Mouse (Mus musculus) kidney, adult 9 months (tissue): ENCODE measurements at regions not wholly inside any gene's neighbourhood (a gene's known extent, or its start where the extent isn't known, plus 50 kb on each side); places are given as distances from the start of the nearest gene placed in this dataset.

ENCODE experiments used
- DNase-seq: peaks from one replicate; pipeline ENCODE4 v3.0.0; 2022

GRCm38 (mm10) chr12:92601673-92602072, 752.7 kb upstream of the Sel1l start:
- no peak for DNase-seq

- no peak for DNase-seq
Observed at GRCm38 (mm10) chr12:92589725-92590124, 740.8 kb upstream of the Sel1l start.

GRCm38 (mm10) chr12:92589305-92589704, 740.3 kb upstream of the Sel1l start:
- DNase-seq = no peak

GRCm38 (mm10) chr12:92578596-92578995, 729.6 kb upstream of the Sel1l start:
- no peak for DNase-seq
